Mouse (Mus musculus) right cerebral cortex, postnatal 4 days (tissue): ENCODE results near the gene Lrrc47.
A peak's percentile ranks its signal among the peaks of the same experiment; 100 is the strongest.

Source experiments
- DNase-seq: peaks from one replicate; pipeline ENCODE4 v3.0.0-alpha.2; 2022

The Lrrc47 gene

GRCm38 (mm10) chr4:154023754-154024601 lies 12.4 kb downstream of the Lrrc47 start:
- DNase-seq = no peak

- no peak for DNase-seq
Measured at GRCm38 (mm10) chr4:154024729-154025521, 13.4 kb downstream of the Lrrc47 start.

GRCm38 (mm10) chr4:154025641-154026440 lies 14.3 kb downstream of the Lrrc47 start, which contains the start of gene Smim1:
Gene Smim1, minus strand, starts transcription at chr4:154026230.
- DNase-seq = peak; percentile 65

GRCm38 (mm10) chr4:154026441-154026761 lies 14.9 kb downstream of the Lrrc47 start:
- no peak for DNase-seq

- no peak for DNase-seq
Measured at GRCm38 (mm10) chr4:154028066-154028465, 16.5 kb downstream of the Lrrc47 start.

GRCm38 (mm10) chr4:154028646-154029045 lies 17.1 kb downstream of the Lrrc47 start:
- no peak for DNase-seq

- no peak for DNase-seq
Measured at GRCm38 (mm10) chr4:154037123-154037522, 25.6 kb downstream of the Lrrc47 start.

GRCm38 (mm10) chr4:154042577-154042976 lies 31.0 kb downstream of the Lrrc47 start, which contains the start of gene Ccdc27:
Gene Ccdc27, minus strand, starts transcription at chr4:154042677.
- DNase-seq = no peak

- no peak for DNase-seq
Measured at GRCm38 (mm10) chr4:154045837-154046236, 34.3 kb downstream of the Lrrc47 start.

GRCm38 (mm10) chr4:154051401-154051800 lies 39.9 kb downstream of the Lrrc47 start:
- no peak for DNase-seq

- no peak for DNase-seq
Measured at GRCm38 (mm10) chr4:154053065-154053464, 41.5 kb downstream of the Lrrc47 start.

GRCm38 (mm10) chr4:154055482-154055881 lies 44.0 kb downstream of the Lrrc47 start:
- no peak for DNase-seq

GRCm38 (mm10) chr4:154056046-154056445 lies 44.5 kb downstream of the Lrrc47 start:
- DNase-seq = no peak

GRCm38 (mm10) chr4:154056661-154057060 lies 45.1 kb downstream of the Lrrc47 start:
- DNase-seq = no peak

- no peak for DNase-seq
Measured at GRCm38 (mm10) chr4:154057696-154058095, 46.2 kb downstream of the Lrrc47 start.

GRCm38 (mm10) chr4:154064827-154065773 lies 53.6 kb downstream of the Lrrc47 start:
- no peak for DNase-seq

- DNase-seq = no peak
Measured at GRCm38 (mm10) chr4:154070896-154071295, 59.4 kb downstream of the Lrrc47 start.
